10 mouse cellular contexts compared by ENCODE assay signal in genomic region chr13:99071821-99072414, GRCm38 (mm10).
DNase-seq lines count a peak whose midpoint lies in the region; ATAC-seq and TF ChIP-seq lines count a peak whose summit lies in the region.
"Had no signal": no experiment of that assay in that cellular context is flagged by ENCODE, and none has a peak within 500 bp of the region (broad histone marks: within the 10 kb centered on the region; RNA-seq: fewer than 3 reads in every experiment).

No protein-coding gene starts in this region.

- H3K4me1 ChIP-seq in hindbrain, postnatal 0 days (ENCODE audit: insufficient read depth, low read length) = 0 out of 2 replicates have a peak, but pooled peaks cover 8% of the 10 kb centered on the region
- H3K4me1 ChIP-seq in hindbrain, embryonic 12.5 days = peaks cover 8% of the 10 kb centered on the region
- peaks cover 32% of the 10 kb centered on the region for H3K4me1 ChIP-seq in neural tube, embryonic 13.5 days (replicated peaks)
- H3K4me1 ChIP-seq in stomach, postnatal 0 days (replicated peaks; ENCODE audit: control insufficient read depth, insufficient read depth) = no peaks in the 10 kb centered on the region

- 58% methylated on average over 8 of the region's 8 CpGs for WGBS in hindbrain, postnatal 0 days
- WGBS in hindbrain, embryonic 12.5 days = 80% methylated on average over 8 of the region's 8 CpGs
- 75% methylated on average over 8 of the region's 8 CpGs for WGBS in neural tube, embryonic 13.5 days
- 62% methylated on average over 8 of the region's 8 CpGs for WGBS in stomach, postnatal 0 days

- TF ChIP-seq EP300 in stomach, postnatal 0 days (optimal IDR thresholded peaks at IDR 0.05) = no peak

- TF ChIP-seq CTCF in hindbrain, postnatal 0 days (IDR thresholded peaks at IDR 0.05; ENCODE audit: low read depth) = no peak
- TF ChIP-seq CTCF in stomach, postnatal 0 days (IDR thresholded peaks at IDR 0.05; ENCODE audit: low read depth) = no peak

- H3K4me2 ChIP-seq in hindbrain, postnatal 0 days (ENCODE audit: low read depth, low read length) = no peak overlapping the region
- H3K4me2 ChIP-seq in hindbrain, embryonic 12.5 days (replicated peaks) = no peak overlapping the region
- H3K4me2 ChIP-seq in neural tube, embryonic 13.5 days = no peak overlapping the region
- no peak overlapping the region for H3K4me2 ChIP-seq in stomach, postnatal 0 days (replicated peaks; ENCODE audit: low read depth)

- H3K36me3 ChIP-seq in hindbrain, postnatal 0 days (ENCODE audit: insufficient read depth, low read length) = no peaks in the 10 kb centered on the region
- H3K36me3 ChIP-seq in hindbrain, embryonic 12.5 days = no peaks in the 10 kb centered on the region
- no peaks in the 10 kb centered on the region for H3K36me3 ChIP-seq in neural tube, embryonic 13.5 days
- H3K36me3 ChIP-seq in stomach, postnatal 0 days (ENCODE audit: control insufficient read depth, insufficient read depth, low read length) = no peaks in the 10 kb centered on the region

- H3K4me3 ChIP-seq in hindbrain, postnatal 0 days (ENCODE audit: low read length) = no peak overlapping the region
- no peak overlapping the region for H3K4me3 ChIP-seq in hindbrain, embryonic 12.5 days
- no peak overlapping the region for H3K4me3 ChIP-seq in neural tube, embryonic 13.5 days
- no peak overlapping the region for H3K4me3 ChIP-seq in stomach, postnatal 0 days (ENCODE audit: low read depth, low read length)

- H3K27ac ChIP-seq in hindbrain, postnatal 0 days = no peak overlapping the region
- no peak overlapping the region; the same call in 1 of the 2 replicates for H3K27ac ChIP-seq in hindbrain, embryonic 12.5 days
- peak overlapping the region; percentile 54; the same call in 1 of the 2 replicates for H3K27ac ChIP-seq in neural tube, embryonic 13.5 days (replicated peaks)
- H3K27ac ChIP-seq in stomach, postnatal 0 days (replicated peaks) = 0 out of 2 replicates have a peak overlapping the region, but pooled peaks have one; percentile 30
- H3K27ac ChIP-seq: liver, embryonic 14.5 days had no signal

- H3K27me3 ChIP-seq in hindbrain, postnatal 0 days (ENCODE audit: insufficient read depth, low read length) = no peaks in the 10 kb centered on the region
- H3K27me3 ChIP-seq in hindbrain, embryonic 12.5 days = no peaks in the 10 kb centered on the region
- H3K27me3 ChIP-seq in neural tube, embryonic 13.5 days = no peaks in the 10 kb centered on the region
- H3K27me3 ChIP-seq in stomach, postnatal 0 days (ENCODE audit: control insufficient read depth, insufficient read depth, low read length) = no peaks in the 10 kb centered on the region

- peak; percentile 36 for DNase-seq in cerebellum, postnatal 10 days
- DNase-seq in cerebellum, postnatal 25 days = no peak
- peak; percentile 54 for DNase-seq in hindbrain, postnatal 0 days (ENCODE audit: low spot score)
- no peak for DNase-seq in neural tube, embryonic 10.5 days (ENCODE audit: extremely low spot score, low spot score)
- no peak for DNase-seq in stomach, postnatal 0 days (ENCODE audit: low spot score)
- DNase-seq in layer of hippocampus, postnatal 36 days = no peak
- DNase-seq: kidney, adult 18-20 months had no signal

- no peaks in the 10 kb centered on the region for H3K9me3 ChIP-seq in hindbrain, postnatal 0 days (ENCODE audit: low read length)
- H3K9me3 ChIP-seq in hindbrain, embryonic 12.5 days (replicated peaks) = no peaks in the 10 kb centered on the region
- H3K9me3 ChIP-seq in neural tube, embryonic 13.5 days = no peaks in the 10 kb centered on the region
- no peaks in the 10 kb centered on the region for H3K9me3 ChIP-seq in stomach, postnatal 0 days (ENCODE audit: control insufficient read depth, low read length)

- H3K9ac ChIP-seq in hindbrain, postnatal 0 days (replicated peaks; ENCODE audit: low read length) = no peak overlapping the region
- H3K9ac ChIP-seq in hindbrain, embryonic 12.5 days = no peak overlapping the region
- no peak overlapping the region for H3K9ac ChIP-seq in neural tube, embryonic 13.5 days
- H3K9ac ChIP-seq in stomach, postnatal 0 days (ENCODE audit: low read length) = no peak overlapping the region
- H3K9ac ChIP-seq: liver, embryonic 14.5 days had no signal

- ATAC-seq in hindbrain, postnatal 0 days = peak; percentile 10; the same call in 1 of the 2 replicates
- no peak for ATAC-seq in hindbrain, embryonic 12.5 days (ENCODE audit: low FRiP score)
- no peak for ATAC-seq in neural tube, embryonic 13.5 days (ENCODE audit: low read depth)
- no peak for ATAC-seq in stomach, postnatal 0 days (ENCODE audit: low FRiP score, low TSS enrichment)

Comparison
In these comparisons a context has a peak if more than half of its experiments do, and no peak if none do; other contexts are left out.
1. DNase-seq: peak in cerebellum, postnatal 10 days (2 of 2) and hindbrain, postnatal 0 days (single experiment); none in cerebellum, postnatal 25 days (0 of 2), neural tube, embryonic 10.5 days (single experiment), stomach, postnatal 0 days (single experiment) and layer of hippocampus, postnatal 36 days (0 of 2).
2. H3K27ac ChIP-seq: peak in neural tube, embryonic 13.5 days (single experiment) and stomach, postnatal 0 days (single experiment); none in hindbrain, postnatal 0 days (single experiment) and hindbrain, embryonic 12.5 days (single experiment).